Mouse (Mus musculus): ENCODE results near the gene Cyp2u1. TPM values are rescaled to one million over a fixed set of nuclear protein-coding genes. Genes with fewer than 3 reads are reported as not detected.

The Cyp2u1 gene
- polyA plus RNA-seq, 1 experiment from 2014 or later, result 1.5 TPM

GRCm38 (mm10) chr3:131326637-131327036 lies 23.6 kb upstream of the Cyp2u1 start:
- H3K27ac ChIP-seq, result no peak overlapping the region
- no peak for DNase-seq (ENCODE audit: low spot score)
- no peaks in the 10 kb centered on the region for H3K36me3 ChIP-seq
- no peak overlapping the region for H3K4me3 ChIP-seq
- no peaks in the 10 kb centered on the region for H3K27me3 ChIP-seq (ENCODE audit: insufficient read depth, poor library complexity, severe bottlenecking)
- 0 out of 2 replicates have a peak, but pooled peaks cover 2% of the 10 kb centered on the region for H3K9me3 ChIP-seq
- WGBS, result 88% methylated on average over 4 of the region's 4 CpGs
- no peaks in the 10 kb centered on the region for H3K4me1 ChIP-seq (replicated peaks)

GRCm38 (mm10) chr3:131322081-131322815 lies 19.2 kb upstream of the Cyp2u1 start:
- H3K27ac ChIP-seq, result no peak overlapping the region
- DNase-seq (ENCODE audit: low spot score), result no peak
- H3K27me3 ChIP-seq (ENCODE audit: insufficient read depth, poor library complexity, severe bottlenecking), result peaks cover 8% of the 10 kb centered on the region
- WGBS, result 77% methylated on average over 14 of the region's 14 CpGs
- H3K9me3 ChIP-seq, result no peaks in the 10 kb centered on the region
- H3K4me3 ChIP-seq, result no peak overlapping the region
- 0 out of 2 replicates have a peak, but pooled peaks cover 4% of the 10 kb centered on the region for H3K4me1 ChIP-seq (replicated peaks)
- no peaks in the 10 kb centered on the region for H3K36me3 ChIP-seq

- Histone ChIP-seq H3K36me3 (no peaks in the 10 kb centered on the region), H3K4me1 (replicated peaks) (peaks cover 15% of the 10 kb centered on the region), H3K27ac (no peak overlapping the region), H3K27me3 (ENCODE audit: insufficient read depth, poor library complexity, severe bottlenecking) (peaks cover 8% of the 10 kb centered on the region), H3K4me3 (no peak overlapping the region), H3K9me3 (no peaks in the 10 kb centered on the region)
- WGBS, result 8% methylated on average over 3 of the region's 3 CpGs
- peak; percentile 74 for DNase-seq (ENCODE audit: low spot score)
These were observed 17.2 kb upstream of the Cyp2u1 start for GRCm38 (mm10) chr3:131320184-131320583.

GRCm38 (mm10) chr3:131318211-131318610 lies 15.2 kb upstream of the Cyp2u1 start:
- Histone ChIP-seq H3K9me3 (no peaks in the 10 kb centered on the region), H3K4me3 (no peak overlapping the region), H3K27me3 (ENCODE audit: insufficient read depth, poor library complexity, severe bottlenecking) (peaks cover 8% of the 10 kb centered on the region), H3K4me1 (replicated peaks) (peaks cover 18% of the 10 kb centered on the region), H3K36me3 (no peaks in the 10 kb centered on the region), H3K27ac (no peak overlapping the region)
- no peak for DNase-seq (ENCODE audit: low spot score)
- 64% methylated on average over 2 of the region's 2 CpGs for WGBS

GRCm38 (mm10) chr3:131317126-131317525 lies 14.1 kb upstream of the Cyp2u1 start:
- no peaks in the 10 kb centered on the region for H3K9me3 ChIP-seq
- H3K4me1 ChIP-seq (replicated peaks), result peaks cover 18% of the 10 kb centered on the region
- H3K27me3 ChIP-seq (ENCODE audit: insufficient read depth, poor library complexity, severe bottlenecking), result peaks cover 8% of the 10 kb centered on the region
- H3K36me3 ChIP-seq, result no peaks in the 10 kb centered on the region
- no peak for DNase-seq (ENCODE audit: low spot score)
- H3K27ac ChIP-seq, result no peak overlapping the region
- WGBS, result 93% methylated on average over 1 of the region's 1 CpGs
- no peak overlapping the region for H3K4me3 ChIP-seq

GRCm38 (mm10) chr3:131315957-131316510 lies 13.0 kb upstream of the Cyp2u1 start:
- peaks cover 18% of the 10 kb centered on the region for H3K4me1 ChIP-seq (replicated peaks)
- H3K4me3 ChIP-seq, result no peak overlapping the region
- H3K27ac ChIP-seq, result peak overlapping the region; percentile 56; the same call in 1 of the 2 replicates
- H3K9me3 ChIP-seq, result no peaks in the 10 kb centered on the region
- H3K36me3 ChIP-seq, result no peaks in the 10 kb centered on the region
- WGBS, result 45% methylated on average over 4 of the region's 4 CpGs
- DNase-seq (ENCODE audit: low spot score), result no peak
- H3K27me3 ChIP-seq (ENCODE audit: insufficient read depth, poor library complexity, severe bottlenecking), result peaks cover 8% of the 10 kb centered on the region

GRCm38 (mm10) chr3:131312340-131312739 lies 9.3 kb upstream of the Cyp2u1 start:
- 85% methylated on average over 9 of the region's 9 CpGs for WGBS
- no peak overlapping the region for H3K27ac ChIP-seq
- H3K27me3 ChIP-seq (ENCODE audit: insufficient read depth, poor library complexity, severe bottlenecking), result no peaks in the 10 kb centered on the region
- no peaks in the 10 kb centered on the region for H3K36me3 ChIP-seq
- no peak for DNase-seq (ENCODE audit: low spot score)
- H3K4me1 ChIP-seq (replicated peaks), result peaks cover 14% of the 10 kb centered on the region
- H3K4me3 ChIP-seq, result no peak overlapping the region
- H3K9me3 ChIP-seq, result peaks cover 10% of the 10 kb centered on the region

- Histone ChIP-seq H3K27ac (no peak overlapping the region), H3K4me3 (no peak overlapping the region), H3K9me3 (peaks cover 10% of the 10 kb centered on the region), H3K36me3 (no peaks in the 10 kb centered on the region), H3K4me1 (replicated peaks) (peaks cover 6% of the 10 kb centered on the region; the same call in 1 of the 2 replicates), H3K27me3 (ENCODE audit: insufficient read depth, poor library complexity, severe bottlenecking) (no peaks in the 10 kb centered on the region)
- WGBS, result 89% methylated on average over 4 of the region's 4 CpGs
- DNase-seq (ENCODE audit: low spot score), result no peak
These were observed 7.5 kb upstream of the Cyp2u1 start for GRCm38 (mm10) chr3:131310572-131310971.

GRCm38 (mm10) chr3:131307811-131308210 lies 4.8 kb upstream of the Cyp2u1 start:
- peaks cover 18% of the 10 kb centered on the region for H3K27me3 ChIP-seq (ENCODE audit: insufficient read depth, poor library complexity, severe bottlenecking)
- no peak overlapping the region for H3K27ac ChIP-seq
- peaks cover 10% of the 10 kb centered on the region for H3K9me3 ChIP-seq
- no peak overlapping the region for H3K4me3 ChIP-seq
- peaks cover 7% of the 10 kb centered on the region; the same call in 1 of the 2 replicates for H3K4me1 ChIP-seq (replicated peaks)
- DNase-seq (ENCODE audit: low spot score), result no peak
- H3K36me3 ChIP-seq, result no peaks in the 10 kb centered on the region
- WGBS, result 79% methylated on average over 3 of the region's 3 CpGs

- H3K4me3 ChIP-seq, result no peak overlapping the region
These were observed 3.2 kb upstream of the Cyp2u1 start for GRCm38 (mm10) chr3:131306255-131306654.

GRCm38 (mm10) chr3:131303320-131303714 lies 290 bp upstream of the Cyp2u1 start:
- H3K4me1 ChIP-seq (replicated peaks), result peaks cover 12% of the 10 kb centered on the region
- no peaks in the 10 kb centered on the region for H3K36me3 ChIP-seq
- H3K27ac ChIP-seq, result no peak overlapping the region
- H3K27me3 ChIP-seq (ENCODE audit: insufficient read depth, poor library complexity, severe bottlenecking), result peaks cover 38% of the 10 kb centered on the region
- peaks cover under 1% of the 10 kb centered on the region; the same call in 1 of the 2 replicates for H3K9me3 ChIP-seq
- no peak for DNase-seq (ENCODE audit: low spot score)
- WGBS, result 23% methylated on average over 5 of the region's 5 CpGs
- peak overlapping the region; percentile 80 for H3K4me3 ChIP-seq

More at GRCm38 (mm10) chr3:131306255-131306654, 3.2 kb upstream of the Cyp2u1 start:
- WGBS, result 91% methylated on average over 7 of the region's 7 CpGs
- Histone ChIP-seq H3K27ac (no peak overlapping the region), H3K9me3 (peaks cover 10% of the 10 kb centered on the region), H3K27me3 (ENCODE audit: insufficient read depth, poor library complexity, severe bottlenecking) (peaks cover 31% of the 10 kb centered on the region), H3K4me1 (replicated peaks) (peaks cover 12% of the 10 kb centered on the region), H3K36me3 (no peaks in the 10 kb centered on the region)
- DNase-seq (ENCODE audit: low spot score), result no peak

- peaks cover 35% of the 10 kb centered on the region for H3K27me3 ChIP-seq (ENCODE audit: insufficient read depth, poor library complexity, severe bottlenecking)
- H3K4me3 ChIP-seq, result no peak overlapping the region
- DNase-seq (ENCODE audit: low spot score), result no peak
- WGBS, result 15% methylated on average over 6 of the region's 6 CpGs
- no peaks in the 10 kb centered on the region for H3K9me3 ChIP-seq
- H3K4me1 ChIP-seq (replicated peaks), result peaks cover 12% of the 10 kb centered on the region
- no peaks in the 10 kb centered on the region for H3K36me3 ChIP-seq
- H3K27ac ChIP-seq, result no peak overlapping the region
These were observed 3.1 kb downstream of the Cyp2u1 start for GRCm38 (mm10) chr3:131299908-131300307.

GRCm38 (mm10) chr3:131299078-131299477 lies 3.9 kb downstream of the Cyp2u1 start:
- Histone ChIP-seq H3K36me3 (no peaks in the 10 kb centered on the region), H3K9me3 (no peaks in the 10 kb centered on the region), H3K4me3 (no peak overlapping the region), H3K27me3 (ENCODE audit: insufficient read depth, poor library complexity, severe bottlenecking) (peaks cover 28% of the 10 kb centered on the region), H3K4me1 (replicated peaks) (peaks cover 12% of the 10 kb centered on the region), H3K27ac (no peak overlapping the region)
- DNase-seq (ENCODE audit: low spot score), result no peak
- 86% methylated on average over 9 of the region's 9 CpGs for WGBS

All from hindbrain, embryonic 10.5 days (tissue).